Mouse (Mus musculus) ovary, adult 18-20 months (tissue): ENCODE measurements at regions not wholly inside any gene's neighbourhood (a gene's known extent, or its start where the extent isn't known, plus 50 kb on each side); places are given as distances from the start of the nearest gene placed in this dataset.

Source experiments
- DNase-seq: peaks from one replicate; pipeline ENCODE4 v3.0.0; 2022; ENCODE audit warnings: low spot score, mixed read lengths

GRCm38 (mm10) chr17:47177671-47178246, 167.4 kb upstream of the Ubr2 start:
- DNase-seq, result no peak

GRCm38 (mm10) chr17:47176328-47176727, 166.0 kb upstream of the Ubr2 start:
- DNase-seq, result no peak

GRCm38 (mm10) chr17:47174748-47175215, 164.4 kb upstream of the Ubr2 start:
- DNase-seq, result peak; percentile 90

- DNase-seq, result no peak
Observed at GRCm38 (mm10) chr17:47171801-47172200, 161.4 kb upstream of the Ubr2 start.

- DNase-seq, result no peak
Observed at GRCm38 (mm10) chr17:47170978-47171593, 160.7 kb upstream of the Ubr2 start.

- no peak for DNase-seq
Observed at GRCm38 (mm10) chr17:47168105-47168504, 157.7 kb upstream of the Ubr2 start.

GRCm38 (mm10) chr17:47163677-47164340, 153.5 kb upstream of the Ubr2 start:
- no peak for DNase-seq

- no peak for DNase-seq
Observed at GRCm38 (mm10) chr17:47162459-47162858, 152.1 kb upstream of the Ubr2 start.

GRCm38 (mm10) chr17:47156237-47156636, 145.9 kb upstream of the Ubr2 start:
- DNase-seq, result no peak

- DNase-seq, result peak; percentile 79
Observed at GRCm38 (mm10) chr17:47151557-47152278, 141.4 kb upstream of the Ubr2 start.

- no peak for DNase-seq
Observed at GRCm38 (mm10) chr17:47151193-47151556, 140.8 kb upstream of the Ubr2 start.

GRCm38 (mm10) chr17:47150636-47151035, 140.3 kb upstream of the Ubr2 start:
- no peak for DNase-seq

GRCm38 (mm10) chr17:47149662-47150061, 139.3 kb upstream of the Ubr2 start:
- DNase-seq, result no peak

GRCm38 (mm10) chr17:47149158-47149557, 138.8 kb upstream of the Ubr2 start:
- no peak for DNase-seq

- no peak for DNase-seq
Observed at GRCm38 (mm10) chr17:47146640-47147039, 136.3 kb upstream of the Ubr2 start.

- DNase-seq, result no peak
Observed at GRCm38 (mm10) chr17:47145590-47145989, 135.2 kb upstream of the Ubr2 start.

- no peak for DNase-seq
Observed at GRCm38 (mm10) chr17:47144996-47145395, 134.6 kb upstream of the Ubr2 start.

- DNase-seq, result peak; percentile 47
Observed at GRCm38 (mm10) chr17:47144460-47144859, 134.1 kb upstream of the Ubr2 start.

GRCm38 (mm10) chr17:47143898-47144297, 133.5 kb upstream of the Ubr2 start:
- DNase-seq, result no peak

GRCm38 (mm10) chr17:47142885-47143284, 132.5 kb upstream of the Ubr2 start:
- no peak for DNase-seq

GRCm38 (mm10) chr17:47142276-47142675, 131.9 kb upstream of the Ubr2 start:
- no peak for DNase-seq

GRCm38 (mm10) chr17:47141843-47142215, 131.5 kb upstream of the Ubr2 start:
- no peak for DNase-seq
